Comparison of ENCODE assay signal across 8 mouse cellular contexts in the genomic region with DNA sequence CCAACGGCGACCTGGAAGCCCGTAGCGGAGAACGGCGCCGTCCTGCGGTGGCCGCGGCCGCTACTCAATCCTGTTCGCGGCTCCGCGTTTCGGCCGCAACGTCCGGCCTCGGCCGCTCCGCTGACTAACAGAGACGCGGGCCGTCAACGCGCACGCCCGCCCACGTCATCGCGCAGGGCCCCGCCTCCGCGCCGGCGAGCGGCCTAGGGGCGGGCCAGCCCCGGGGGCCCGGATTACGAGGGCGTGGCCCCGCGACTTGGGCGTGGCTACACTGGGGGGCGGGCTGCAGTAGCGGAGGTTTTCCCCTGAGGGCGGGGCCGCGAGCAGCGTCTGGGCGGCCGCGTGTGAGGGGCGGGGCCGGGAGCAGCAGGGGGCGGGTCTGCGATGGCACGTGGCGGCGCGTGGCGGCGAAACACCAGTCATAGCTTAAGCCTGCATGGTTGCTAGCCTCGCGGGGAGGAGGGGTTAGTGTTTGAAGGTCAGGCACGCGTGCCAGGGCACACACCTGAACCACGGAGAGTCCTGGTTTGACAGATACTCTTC. TPM values are rescaled to one million over a fixed set of nuclear protein-coding genes. Genes with fewer than 3 reads are reported as not detected.
DNase-seq lines count a peak whose midpoint lies in the region; ATAC-seq and TF ChIP-seq lines count a peak whose summit lies in the region.

A gene (minus strand): TSS at position 132 of the 543 bp plus-strand sequence.

- H3K9ac ChIP-seq in forebrain, embryonic 11.5 days (ENCODE audit: low read length) = peak within 1 kb of the TSS; percentile 91
- peak within 1 kb of the TSS; percentile 91 for H3K9ac ChIP-seq in heart, postnatal 0 days (replicated peaks; ENCODE audit: low read depth, low read length)
- peak within 1 kb of the TSS; percentile 79 for H3K9ac ChIP-seq in liver, embryonic 16.5 days (ENCODE audit: low read depth, low read length)
- peak within 1 kb of the TSS; percentile 97 for H3K9ac ChIP-seq in neural tube, embryonic 13.5 days

- H3K4me1 ChIP-seq in forebrain, embryonic 11.5 days (replicated peaks; ENCODE audit: control insufficient read depth, insufficient read depth, low read length) = no peaks in the 10 kb centered on the region
- H3K4me1 ChIP-seq in heart, postnatal 0 days (ENCODE audit: control insufficient read depth, insufficient read depth) = peaks cover 30% of the 10 kb centered on the region
- peaks cover 3% of the 10 kb centered on the region for H3K4me1 ChIP-seq in liver, embryonic 16.5 days (ENCODE audit: control insufficient read depth, low read depth, low read length)
- H3K4me1 ChIP-seq in neural tube, embryonic 13.5 days (replicated peaks) = peaks cover 22% of the 10 kb centered on the region
- peaks cover 5% of the 10 kb centered on the region; the same call in 1 of the 2 replicates for H3K4me1 ChIP-seq in testis, adult 2 months (ENCODE audit: control insufficient read depth, insufficient read depth, low read length)

- peak within 1 kb of the TSS; percentile 84 for H3K4me3 ChIP-seq in forebrain, embryonic 11.5 days (ENCODE audit: low read depth, low read length)
- peak within 1 kb of the TSS; percentile 91 for H3K4me3 ChIP-seq in heart, postnatal 0 days (ENCODE audit: low read depth, low read length)
- peak within 1 kb of the TSS; percentile 89 for H3K4me3 ChIP-seq in liver, embryonic 16.5 days (ENCODE audit: low read depth, low read length)
- peak within 1 kb of the TSS; percentile 88 for H3K4me3 ChIP-seq in neural tube, embryonic 13.5 days
- H3K4me3 ChIP-seq in testis, adult 2 months (ENCODE audit: control insufficient read depth, low read depth, low read length) = peak within 1 kb of the TSS; percentile 99

- no peaks in the 10 kb centered on the region for H3K36me3 ChIP-seq in forebrain, embryonic 11.5 days (ENCODE audit: control insufficient read depth, insufficient read depth, low read length)
- no peaks in the 10 kb centered on the region for H3K36me3 ChIP-seq in heart, postnatal 0 days (replicated peaks; ENCODE audit: control insufficient read depth, insufficient read depth, low read length)
- H3K36me3 ChIP-seq in liver, embryonic 16.5 days (ENCODE audit: control insufficient read depth, insufficient read depth) = no peaks in the 10 kb centered on the region
- H3K36me3 ChIP-seq in neural tube, embryonic 13.5 days = no peaks in the 10 kb centered on the region
- H3K36me3 ChIP-seq in testis, adult 2 months (ENCODE audit: control insufficient read depth, insufficient read depth, low read length) = no peaks in the 10 kb centered on the region

- no peak; the same call in 1 of the 2 replicates for TF ChIP-seq CTCF in heart, postnatal 0 days (IDR thresholded peaks at IDR 0.05; ENCODE audit: low read depth)
- TF ChIP-seq CTCF in testis, adult 2 months (IDR thresholded peaks at IDR 0.05; ENCODE audit: control insufficient read depth, insufficient read depth, insufficient replicate concordance, low read depth, low read length) = no peak

- DNase-seq in CD8-positive naive resting alpha-beta T cell, adult 2 months (ENCODE audit: low read depth in 2 of 2, low spot score in 2 of 2) = peak; percentile 98 to 99
- peak; percentile 82 for DNase-seq in c-Kit-positive CD71-negative TER-119-negative erythroid progenitor cells, embryonic 14.5 days (ENCODE audit: low read depth)
- peak; percentile 99 for DNase-seq in forebrain, embryonic 11.5 days (ENCODE audit: low spot score)
- peak; percentile 92 for DNase-seq in heart, postnatal 0 days (ENCODE audit: low spot score)
- DNase-seq in kidney, postnatal 4 days = peak; percentile 99

- peaks cover 5% of the 10 kb centered on the region; the same call in 1 of the 2 replicates for H3K27me3 ChIP-seq in forebrain, embryonic 11.5 days (ENCODE audit: control insufficient read depth, insufficient read depth, low read length)
- H3K27me3 ChIP-seq in heart, postnatal 0 days (ENCODE audit: control insufficient read depth, insufficient read depth, low read length) = no peaks in the 10 kb centered on the region
- H3K27me3 ChIP-seq in liver, embryonic 16.5 days (ENCODE audit: control insufficient read depth, insufficient read depth, low read depth, low read length) = no peaks in the 10 kb centered on the region
- H3K27me3 ChIP-seq in neural tube, embryonic 13.5 days = peaks cover 34% of the 10 kb centered on the region
- no peaks in the 10 kb centered on the region for H3K27me3 ChIP-seq in testis, adult 2 months (ENCODE audit: control insufficient read depth, insufficient read depth, low read length)

- ATAC-seq in forebrain, embryonic 11.5 days (replicated peaks; ENCODE audit: low FRiP score) = peak; percentile 97
- ATAC-seq in heart, postnatal 0 days (ENCODE audit: insufficient read depth, low read depth) = peak; percentile 99
- ATAC-seq in liver, embryonic 16.5 days (ENCODE audit: low read depth) = peak; percentile 98
- peak; percentile 99 for ATAC-seq in neural tube, embryonic 13.5 days (ENCODE audit: low read depth)

- WGBS in forebrain, embryonic 11.5 days = under 1% methylated on average over 64 of the region's 70 CpGs
- WGBS in heart, postnatal 0 days = under 1% methylated on average over 68 of the region's 70 CpGs
- under 1% methylated on average over 66 of the region's 70 CpGs for WGBS in liver, embryonic 16.5 days (ENCODE audit: insufficient replicate concordance)
- WGBS in neural tube, embryonic 13.5 days = under 1% methylated on average over 61 of the region's 70 CpGs

- H3K27ac ChIP-seq in forebrain, embryonic 11.5 days (ENCODE audit: low read depth, low read length) = peak within 1 kb of the TSS; percentile 93
- H3K27ac ChIP-seq in heart, postnatal 0 days (ENCODE audit: low read depth) = peak within 1 kb of the TSS; percentile 93
- peak within 1 kb of the TSS; percentile 82 for H3K27ac ChIP-seq in liver, embryonic 16.5 days (ENCODE audit: low read length)
- H3K27ac ChIP-seq in neural tube, embryonic 13.5 days (replicated peaks) = peak within 1 kb of the TSS; percentile 96
- H3K27ac ChIP-seq in testis, adult 2 months (ENCODE audit: control insufficient read depth, insufficient read depth, low read depth, low read length) = peak within 1 kb of the TSS; percentile 98

- H3K9me3 ChIP-seq in forebrain, embryonic 11.5 days (ENCODE audit: control insufficient read depth, low read length) = no peaks in the 10 kb centered on the region
- no peaks in the 10 kb centered on the region for H3K9me3 ChIP-seq in heart, postnatal 0 days (replicated peaks; ENCODE audit: control insufficient read depth, low read length)
- no peaks in the 10 kb centered on the region for H3K9me3 ChIP-seq in liver, embryonic 16.5 days (replicated peaks; ENCODE audit: control insufficient read depth, low read length)
- no peaks in the 10 kb centered on the region for H3K9me3 ChIP-seq in neural tube, embryonic 13.5 days

- H3K4me2 ChIP-seq in forebrain, embryonic 11.5 days (ENCODE audit: low read depth, low read length, severe bottlenecking) = peak within 1 kb of the TSS; percentile 69
- H3K4me2 ChIP-seq in heart, postnatal 0 days (ENCODE audit: low read depth, low read length) = peak within 1 kb of the TSS; percentile 76
- H3K4me2 ChIP-seq in liver, embryonic 16.5 days (ENCODE audit: low read depth, low read length) = peak within 1 kb of the TSS; percentile 88
- peak within 1 kb of the TSS; percentile 69 for H3K4me2 ChIP-seq in neural tube, embryonic 13.5 days

- TF ChIP-seq POLR2A in testis, adult 2 months (IDR thresholded peaks at IDR 0.05; ENCODE audit: control insufficient read depth, low read depth, low read length) = peak; percentile 92

- 0 out of 2 replicates have a peak, but pooled peaks have one; percentile 17 for TF ChIP-seq EP300 in heart, postnatal 0 days (IDR thresholded peaks at IDR 0.05; ENCODE audit: low read depth)

RNA-seq across cellular contexts. Expression of the gene that starts here (rescaled TPM):
- polyA plus RNA-seq in forebrain, embryonic 11.5 days (2014; fragmentation: Nextera tagmentation; extraction: Ambion mirVana) = 24.9 and 28.2 TPM in 2 replicates
- total RNA-seq in heart, postnatal 0 days (2014; rRNA removed; ENCODE audit: low replicate concordance) = 59.7 and 88.1 TPM in 2 replicates
- 10.2 and 12.8 TPM in 2 replicates for polyA plus RNA-seq in heart, postnatal 0 days (2015; fragmentation: Nextera tagmentation; extraction: Ambion mirVana)
- 3.5 and 4.2 TPM in 2 replicates for polyA plus RNA-seq in liver, embryonic 16.5 days (2015; fragmentation: Nextera tagmentation; extraction: Ambion mirVana)
- polyA plus RNA-seq in neural tube, embryonic 13.5 days (2015; fragmentation: Nextera tagmentation; extraction: Ambion mirVana) = 41.2 and 46.4 TPM in 2 replicates
- 25.8 and 27.0 TPM in 2 replicates for polyA plus RNA-seq in testis, adult 2 months (2012; rRNA removed)

Comparison
In these comparisons a context has a peak if more than half of its experiments do, and no peak if none do; other contexts are left out.
1. Peak in every context shown above with its lines: DNase-seq, ATAC-seq, H3K4me3 ChIP-seq and H3K27ac ChIP-seq.